Comparison of ENCODE assay signal across 12 mouse cellular contexts in the genomic region with DNA sequence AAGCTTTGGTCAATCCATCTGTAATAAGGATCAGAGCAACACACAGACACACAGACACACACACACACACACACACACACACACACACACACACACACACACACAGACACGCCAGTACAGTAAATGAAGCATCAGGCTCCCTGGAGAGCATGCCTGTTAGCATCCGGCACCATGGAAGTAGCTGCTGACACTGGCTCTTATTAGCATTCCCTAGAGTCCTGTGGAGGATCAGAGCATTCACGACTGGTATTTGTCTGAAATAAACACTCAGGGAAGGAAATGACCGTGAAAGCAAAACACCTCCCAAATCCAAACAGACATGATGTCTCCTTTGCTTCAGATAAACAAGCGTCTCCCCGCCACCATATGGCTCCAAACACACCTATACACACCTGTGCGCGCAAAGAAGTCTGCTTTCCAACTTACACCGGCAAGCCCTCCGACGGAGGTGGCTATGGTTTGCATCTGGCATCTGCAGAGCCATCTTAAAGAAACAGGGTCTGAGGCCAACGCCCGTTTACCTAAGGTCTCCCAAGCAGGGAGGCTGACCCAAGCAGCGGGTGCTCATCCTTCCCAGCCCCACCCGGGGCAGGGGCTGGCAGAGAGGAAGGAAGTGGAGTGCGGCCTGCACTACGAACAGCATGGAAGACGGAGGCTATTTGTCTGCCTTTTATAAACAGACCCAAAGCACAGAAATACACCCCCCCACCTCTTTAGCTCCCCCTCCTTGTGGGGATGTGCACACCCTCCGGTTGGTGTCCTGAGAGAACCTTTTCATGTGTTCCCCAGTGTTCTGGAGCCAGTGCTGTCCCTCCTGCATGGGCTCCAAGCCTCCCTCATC. TPM values are rescaled to one million over a fixed set of nuclear protein-coding genes. Genes with fewer than 3 reads are reported as not detected.
DNase-seq lines count a peak whose midpoint lies in the region; ATAC-seq and TF ChIP-seq lines count a peak whose summit lies in the region.
"Had no signal": no experiment of that assay in that cellular context is flagged by ENCODE, and none has a peak within 500 bp of the region (broad histone marks: within the 10 kb centered on the region; RNA-seq: fewer than 3 reads in every experiment).

No protein-coding gene starts in this region.

- no peak for ATAC-seq in heart, embryonic 13.5 days (ENCODE audit: extremely low read depth, insufficient number of reproducible peaks, low FRiP score, low TSS enrichment)
- no peak for ATAC-seq in heart, postnatal 0 days (ENCODE audit: insufficient read depth, low read depth)
- peak; percentile 51 for ATAC-seq in lung, postnatal 0 days
- ATAC-seq: inflammation-experienced regulatory T-cells, adult 6 months; liver, embryonic 12.5 days had no signal

- no peak for TF ChIP-seq EP300 in heart, postnatal 0 days (IDR thresholded peaks at IDR 0.05; ENCODE audit: low read depth)
- peak; percentile 51 for TF ChIP-seq EP300 in lung, postnatal 0 days (IDR thresholded peaks at IDR 0.05)

- peaks cover 12% of the 10 kb centered on the region; the same call in 1 of the 2 replicates for H3K36me3 ChIP-seq in heart, embryonic 13.5 days
- no peaks in the 10 kb centered on the region for H3K36me3 ChIP-seq in heart, postnatal 0 days (replicated peaks; ENCODE audit: control insufficient read depth, insufficient read depth, low read length)
- no peaks in the 10 kb centered on the region for H3K36me3 ChIP-seq in lung, postnatal 0 days (ENCODE audit: insufficient read depth, low read length)

- intact Hi-C loops in heart, postnatal 36 days (cut with DNase I), result loop anchor here (10.0 kb wide), 1 partner anchor 196 kb away; no protein-coding TSS in a partner anchor

- no peak for DNase-seq in heart, postnatal 36 days
- peak; percentile 49 for DNase-seq in R1 (ENCODE audit: low read depth, low spot score)
- DNase-seq in heart, postnatal 0 days (ENCODE audit: low spot score), result no peak
- peak; percentile 63 for DNase-seq in lung, postnatal 0 days (ENCODE audit: low spot score)
- no peak for DNase-seq in right cerebral cortex, postnatal 4 days
- DNase-seq in urinary bladder, adult 2 months (ENCODE audit: low spot score), result no peak
- DNase-seq in right cerebral cortex, adult 18-20 months, result no peak
- DNase-seq: thymus, postnatal 25 days had no signal

- H3K27ac ChIP-seq in heart, embryonic 13.5 days (replicated peaks), result peak overlapping the region; percentile 26; the same call in 1 of the 2 replicates
- no peak overlapping the region for H3K27ac ChIP-seq in heart, postnatal 0 days (ENCODE audit: low read depth)
- H3K27ac ChIP-seq in lung, postnatal 0 days (ENCODE audit: low read length), result peak overlapping the region; percentile 65
- H3K27ac ChIP-seq: forebrain, embryonic 10.5 days; liver, embryonic 12.5 days had no signal

- 0 out of 2 replicates have a peak, but pooled peaks have one; percentile 1 for TF ChIP-seq CTCF in heart, postnatal 0 days (IDR thresholded peaks at IDR 0.05; ENCODE audit: low read depth)
- peak; percentile 42 for TF ChIP-seq CTCF in lung, postnatal 0 days (IDR thresholded peaks at IDR 0.05)

- 59% methylated on average over 19 of the region's 19 CpGs for WGBS in heart, embryonic 13.5 days
- WGBS in heart, postnatal 0 days, result 50% methylated on average over 19 of the region's 19 CpGs
- WGBS in lung, postnatal 0 days, result 38% methylated on average over 19 of the region's 19 CpGs

- H3K4me1 ChIP-seq in heart, embryonic 13.5 days, result peaks cover 85% of the 10 kb centered on the region
- H3K4me1 ChIP-seq in heart, postnatal 0 days (ENCODE audit: control insufficient read depth, insufficient read depth), result peaks cover 59% of the 10 kb centered on the region
- peaks cover 21% of the 10 kb centered on the region; the same call in 1 of the 2 replicates for H3K4me1 ChIP-seq in lung, postnatal 0 days (ENCODE audit: insufficient read depth, low read depth, low read length)

- H3K9ac ChIP-seq in heart, embryonic 13.5 days, result peak overlapping the region; percentile 25; the same call in 1 of the 2 replicates
- H3K9ac ChIP-seq in heart, postnatal 0 days (replicated peaks; ENCODE audit: low read depth, low read length), result no peak overlapping the region
- H3K9ac ChIP-seq in lung, postnatal 0 days (replicated peaks; ENCODE audit: low read depth), result no peak overlapping the region
- H3K9ac ChIP-seq: liver, embryonic 12.5 days had no signal

- H3K9me3 ChIP-seq in heart, embryonic 13.5 days, result no peaks in the 10 kb centered on the region
- no peaks in the 10 kb centered on the region for H3K9me3 ChIP-seq in heart, postnatal 0 days (replicated peaks; ENCODE audit: control insufficient read depth, low read length)
- H3K9me3 ChIP-seq in lung, postnatal 0 days (ENCODE audit: low read length), result no peaks in the 10 kb centered on the region

- no peaks in the 10 kb centered on the region for H3K27me3 ChIP-seq in heart, embryonic 13.5 days (replicated peaks)
- H3K27me3 ChIP-seq in heart, postnatal 0 days (ENCODE audit: control insufficient read depth, insufficient read depth, low read length), result no peaks in the 10 kb centered on the region
- H3K27me3 ChIP-seq in lung, postnatal 0 days (replicated peaks; ENCODE audit: insufficient read depth, low read length), result no peaks in the 10 kb centered on the region

- no peak overlapping the region for H3K4me3 ChIP-seq in heart, embryonic 13.5 days
- H3K4me3 ChIP-seq in heart, postnatal 0 days (ENCODE audit: low read depth, low read length), result no peak overlapping the region
- H3K4me3 ChIP-seq in lung, postnatal 0 days (ENCODE audit: low read depth, low read length), result no peak overlapping the region
- H3K4me3 ChIP-seq: forebrain, embryonic 10.5 days; liver, embryonic 12.5 days had no signal

- H3K4me2 ChIP-seq in heart, embryonic 13.5 days, result peak overlapping the region; percentile 27
- H3K4me2 ChIP-seq in heart, postnatal 0 days (ENCODE audit: low read depth, low read length), result no peak overlapping the region
- peak overlapping the region; percentile 11; the same call in 1 of the 2 replicates for H3K4me2 ChIP-seq in lung, postnatal 0 days (replicated peaks; ENCODE audit: low read depth, low read length)
- H3K4me2 ChIP-seq: liver, embryonic 12.5 days had no signal

RNA-seq across cellular contexts. Expression of a gene that starts 3.9 kb away (rescaled TPM):
- polyA plus RNA-seq in heart, embryonic 13.5 days (2015; fragmentation: Nextera tagmentation; extraction: Ambion mirVana), result 5.4 and 5.7 TPM in 2 replicates
- 10 to 100 TPM; 47.7 to 59.2 TPM for total RNA-seq in heart, postnatal 36 days (2021)
- 45.0 and 47.2 TPM in 2 replicates for total RNA-seq in heart, postnatal 0 days (2014; rRNA removed; ENCODE audit: low replicate concordance)
- polyA plus RNA-seq in heart, postnatal 0 days (2015; fragmentation: Nextera tagmentation; extraction: Ambion mirVana), result 2.9 and 3.4 TPM in 2 replicates
- polyA plus RNA-seq in lung, postnatal 0 days (2015; fragmentation: Nextera tagmentation; extraction: Ambion mirVana), result 5.6 and 6.4 TPM in 2 replicates
- polyA plus RNA-seq in urinary bladder, adult 2 months (2012; rRNA removed), result 23.2 and 30.0 TPM in 2 replicates

Comparison
In these comparisons a context has a peak if more than half of its experiments do, and no peak if none do; other contexts are left out.
1. DNase-seq: peak in R1 (single experiment) and lung, postnatal 0 days (single experiment); none in heart, postnatal 36 days (0 of 2), heart, postnatal 0 days (single experiment), right cerebral cortex, postnatal 4 days (single experiment), urinary bladder, adult 2 months (single experiment) and right cerebral cortex, adult 18-20 months (single experiment).